In the genomic region with DNA sequence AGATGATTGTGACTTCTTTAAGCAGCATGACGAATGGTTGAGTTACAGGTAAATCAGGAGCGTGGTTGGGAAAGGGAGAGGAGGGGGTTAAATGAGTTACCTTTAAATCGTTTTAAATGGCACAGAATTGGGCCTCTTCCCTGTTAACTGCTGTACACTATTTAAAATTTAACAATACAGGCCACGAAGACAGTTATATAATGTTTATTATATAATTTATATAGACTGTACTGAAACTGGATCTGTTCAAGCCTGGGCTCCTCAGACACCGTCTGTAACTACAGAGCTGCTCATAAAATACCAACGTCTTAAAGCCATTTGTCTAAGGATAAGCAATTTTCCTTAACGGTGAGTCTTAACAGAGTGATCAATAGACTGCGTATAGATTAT, we compare ENCODE assay signal across 9 mouse cellular contexts. TPM values are rescaled to one million over a fixed set of nuclear protein-coding genes. Genes with fewer than 3 reads are reported as not detected.
A peak's percentile ranks its signal among the peaks of the same experiment; 100 is the strongest.
DNase-seq lines count a peak whose midpoint lies in the region; ATAC-seq and TF ChIP-seq lines count a peak whose summit lies in the region.
"Had no signal": no experiment of that assay in that cellular context is flagged by ENCODE, and none has a peak within 500 bp of the region (broad histone marks: within the 10 kb centered on the region; RNA-seq: fewer than 3 reads in every experiment).

No protein-coding gene starts in this region.

- H3K4me2 ChIP-seq in embryonic facial prominence, embryonic 13.5 days: peak overlapping the region; percentile 94
- peak overlapping the region; percentile 88 for H3K4me2 ChIP-seq in intestine, embryonic 15.5 days (replicated peaks)
- peak overlapping the region; percentile 91 for H3K4me2 ChIP-seq in neural tube, embryonic 12.5 days (replicated peaks)

- no peak for ATAC-seq in embryonic facial prominence, embryonic 13.5 days (ENCODE audit: insufficient number of reproducible peaks, insufficient read depth, low FRiP score, low TSS enrichment, low read depth)
- no peak for ATAC-seq in intestine, embryonic 15.5 days
- no peak for ATAC-seq in neural tube, embryonic 12.5 days (ENCODE audit: low FRiP score, low read depth)
- ATAC-seq in CD4-positive, CD25-positive, alpha-beta regulatory T cell, adult 4 months: no peak

- no peaks in the 10 kb centered on the region for H3K9me3 ChIP-seq in embryonic facial prominence, embryonic 13.5 days
- no peaks in the 10 kb centered on the region for H3K9me3 ChIP-seq in intestine, embryonic 15.5 days
- no peaks in the 10 kb centered on the region for H3K9me3 ChIP-seq in neural tube, embryonic 12.5 days

- peaks cover 8% of the 10 kb centered on the region for H3K36me3 ChIP-seq in embryonic facial prominence, embryonic 13.5 days
- H3K36me3 ChIP-seq in intestine, embryonic 15.5 days: no peaks in the 10 kb centered on the region
- H3K36me3 ChIP-seq in neural tube, embryonic 12.5 days: peaks cover 10% of the 10 kb centered on the region; the same call in 1 of the 2 replicates

- H3K27me3 ChIP-seq in embryonic facial prominence, embryonic 13.5 days: peaks cover 15% of the 10 kb centered on the region
- no peaks in the 10 kb centered on the region for H3K27me3 ChIP-seq in intestine, embryonic 15.5 days (replicated peaks)
- no peaks in the 10 kb centered on the region for H3K27me3 ChIP-seq in neural tube, embryonic 12.5 days (replicated peaks)

- peaks cover 40% of the 10 kb centered on the region for H3K4me1 ChIP-seq in embryonic facial prominence, embryonic 13.5 days
- H3K4me1 ChIP-seq in intestine, embryonic 15.5 days (replicated peaks): peaks cover 25% of the 10 kb centered on the region
- H3K4me1 ChIP-seq in neural tube, embryonic 12.5 days: peaks cover 32% of the 10 kb centered on the region

- no peak for DNase-seq in left cerebral cortex, adult 2 months (ENCODE audit: extremely low spot score in 1 of 2, low spot score in 2 of 2)
- no peak for DNase-seq in left cerebral cortex, postnatal 10 days (ENCODE audit: extremely low spot score in 1 of 2, low spot score in 2 of 2)
- DNase-seq in frontal cortex, postnatal 14 days (ENCODE audit: low spot score in 2 of 2): no peak
- DNase-seq in spleen, adult 12 weeks (ENCODE audit: low spot score): no peak
- DNase-seq: right cerebral cortex, postnatal 14 days had no signal

- H3K9ac ChIP-seq in embryonic facial prominence, embryonic 13.5 days: peak overlapping the region; percentile 96
- peak overlapping the region; percentile 95 for H3K9ac ChIP-seq in intestine, embryonic 15.5 days
- peak overlapping the region; percentile 87 for H3K9ac ChIP-seq in neural tube, embryonic 12.5 days

- H3K27ac ChIP-seq in left cerebral cortex, adult 2 months: peak overlapping the region; percentile 98
- H3K27ac ChIP-seq in embryonic facial prominence, embryonic 13.5 days: peak overlapping the region; percentile 98
- peak overlapping the region; percentile 100 for H3K27ac ChIP-seq in intestine, embryonic 15.5 days
- H3K27ac ChIP-seq in neural tube, embryonic 12.5 days: no peak overlapping the region

- 22% methylated on average over 8 of the region's 8 CpGs for WGBS in embryonic facial prominence, embryonic 13.5 days
- 8% methylated on average over 8 of the region's 8 CpGs for WGBS in intestine, embryonic 15.5 days
- WGBS in neural tube, embryonic 12.5 days: 29% methylated on average over 8 of the region's 8 CpGs

- intact Hi-C loops in left cerebral cortex, adult 2 months (cut with DNase I): no loop called here
- intact Hi-C loops in left cerebral cortex, postnatal 10 days (cut with DNase I): no loop called here

- no peak for TF ChIP-seq CTCF in left cerebral cortex, adult 2 months (IDR thresholded peaks at IDR 0.05)

- peak overlapping the region; percentile 71 for H3K4me3 ChIP-seq in left cerebral cortex, adult 2 months
- peak overlapping the region; percentile 84 for H3K4me3 ChIP-seq in embryonic facial prominence, embryonic 13.5 days
- H3K4me3 ChIP-seq in intestine, embryonic 15.5 days (replicated peaks): peak overlapping the region; percentile 82
- peak overlapping the region; percentile 71 for H3K4me3 ChIP-seq in neural tube, embryonic 12.5 days

RNA-seq across cellular contexts. Expression of a gene that starts 1.4 kb away (rescaled TPM):
- 10 to 100 TPM; 55.5 to 59.1 TPM for total RNA-seq in left cerebral cortex, adult 2 months (2021)
- total RNA-seq in left cerebral cortex, postnatal 10 days (2021): 10 to 100 TPM; 66.5 to 67.4 TPM
- polyA plus RNA-seq in embryonic facial prominence, embryonic 13.5 days (2015; fragmentation: Nextera tagmentation; extraction: Ambion mirVana): 34.0 and 34.3 TPM in 2 replicates
- 27.2 and 28.3 TPM in 2 replicates for polyA plus RNA-seq in intestine, embryonic 15.5 days (2015; fragmentation: Nextera tagmentation; extraction: Ambion mirVana)
- polyA plus RNA-seq in neural tube, embryonic 12.5 days (2016; fragmentation: Nextera tagmentation; extraction: Ambion mirVana): 91.6 and 103 TPM in 2 replicates
- 10 to 100 TPM in 1 of 2 experiments, 1 to 10 TPM in 1; 9.6 to 10.3 TPM for polyA plus RNA-seq in CD4-positive, CD25-positive, alpha-beta regulatory T cell, adult 4 months (2017; shearing (Covaris generic))

RNA-seq across cellular contexts. Expression of a gene that starts 1.4 kb away (rescaled TPM):
- 1 to 10 TPM; 4.8 to 4.9 TPM for total RNA-seq in left cerebral cortex, adult 2 months (2021)
- 1 to 10 TPM; 2.8 to 3.7 TPM for total RNA-seq in left cerebral cortex, postnatal 10 days (2021)
- polyA plus RNA-seq in embryonic facial prominence, embryonic 13.5 days (2015; fragmentation: Nextera tagmentation; extraction: Ambion mirVana): 0.25 and 0.55 TPM in 2 replicates
- 0.16 and 0.35 TPM in 2 replicates for polyA plus RNA-seq in intestine, embryonic 15.5 days (2015; fragmentation: Nextera tagmentation; extraction: Ambion mirVana)
- polyA plus RNA-seq in neural tube, embryonic 12.5 days (2016; fragmentation: Nextera tagmentation; extraction: Ambion mirVana): 0.84 and 1.0 TPM in 2 replicates
- under 1 TPM; 0.28 to 0.46 TPM for polyA plus RNA-seq in CD4-positive, CD25-positive, alpha-beta regulatory T cell, adult 4 months (2017; shearing (Covaris generic))

RNA-seq across cellular contexts. Expression of a gene that starts 7.1 kb away (rescaled TPM):
- total RNA-seq in left cerebral cortex, adult 2 months (2021): 10 to 100 TPM; 88.5 to 98.9 TPM
- total RNA-seq in left cerebral cortex, postnatal 10 days (2021): 100 to 1,000 TPM; 172 to 180 TPM
- 45.4 and 46.9 TPM in 2 replicates for polyA plus RNA-seq in embryonic facial prominence, embryonic 13.5 days (2015; fragmentation: Nextera tagmentation; extraction: Ambion mirVana)
- polyA plus RNA-seq in intestine, embryonic 15.5 days (2015; fragmentation: Nextera tagmentation; extraction: Ambion mirVana): 39.9 and 40.0 TPM in 2 replicates
- 167 and 246 TPM in 2 replicates for polyA plus RNA-seq in neural tube, embryonic 12.5 days (2016; fragmentation: Nextera tagmentation; extraction: Ambion mirVana)
- 1 to 10 TPM; 4.9 to 6.6 TPM for polyA plus RNA-seq in CD4-positive, CD25-positive, alpha-beta regulatory T cell, adult 4 months (2017; shearing (Covaris generic))

RNA-seq across cellular contexts. Expression of a gene that starts 17.1 kb away (rescaled TPM):
- 100 to 1,000 TPM; 445 to 469 TPM for total RNA-seq in left cerebral cortex, adult 2 months (2021)
- 100 to 1,000 TPM; 471 to 480 TPM for total RNA-seq in left cerebral cortex, postnatal 10 days (2021)
- polyA plus RNA-seq in embryonic facial prominence, embryonic 13.5 days (2015; fragmentation: Nextera tagmentation; extraction: Ambion mirVana): 254 and 255 TPM in 2 replicates
- 201 and 207 TPM in 2 replicates for polyA plus RNA-seq in intestine, embryonic 15.5 days (2015; fragmentation: Nextera tagmentation; extraction: Ambion mirVana)
- polyA plus RNA-seq in neural tube, embryonic 12.5 days (2016; fragmentation: Nextera tagmentation; extraction: Ambion mirVana): 594 and 608 TPM in 2 replicates
- polyA plus RNA-seq in CD4-positive, CD25-positive, alpha-beta regulatory T cell, adult 4 months (2017; shearing (Covaris generic)): 10 to 100 TPM in 1 of 2 experiments, 1 to 10 TPM in 1; 10.0 to 18.7 TPM

RNA-seq across cellular contexts. Expression of a gene that starts 22.0 kb away (rescaled TPM):
- 10 to 100 TPM; 25.6 to 26.1 TPM for total RNA-seq in left cerebral cortex, adult 2 months (2021)
- total RNA-seq in left cerebral cortex, postnatal 10 days (2021): 10 to 100 TPM; 22.0 to 22.7 TPM
- 21.7 and 23.5 TPM in 2 replicates for polyA plus RNA-seq in embryonic facial prominence, embryonic 13.5 days (2015; fragmentation: Nextera tagmentation; extraction: Ambion mirVana)
- polyA plus RNA-seq in intestine, embryonic 15.5 days (2015; fragmentation: Nextera tagmentation; extraction: Ambion mirVana): 16.0 and 17.0 TPM in 2 replicates
- polyA plus RNA-seq in neural tube, embryonic 12.5 days (2016; fragmentation: Nextera tagmentation; extraction: Ambion mirVana): 20.5 TPM in 2 replicates
- polyA plus RNA-seq in CD4-positive, CD25-positive, alpha-beta regulatory T cell, adult 4 months (2017; shearing (Covaris generic)): 10 to 100 TPM; 23.7 to 27.1 TPM
